Mouse (Mus musculus) cortical plate, adult 2 months (tissue): ENCODE data around the gene Dennd4a. TPM values are rescaled to one million over a fixed set of nuclear protein-coding genes. Genes with fewer than 3 reads are reported as not detected.
A peak's percentile ranks its signal among the peaks of the same experiment; 100 is the strongest.

Experiments
- H3K27ac ChIP-seq: fragments of 200-500 bp; 2 replicates; pipeline ENCODE4 v1.5.1; 2012; ENCODE audit warnings: low read length, control low read depth, inconsistent platforms; ENCODE audit not compliant: insufficient read depth
- H3K4me1 ChIP-seq: fragments of 200-500 bp; 2 replicates; pipeline ENCODE4 v1.6.1; 2011; ENCODE audit warnings: low read length; ENCODE audit not compliant: control insufficient read depth, insufficient read depth
- H3K4me3 ChIP-seq: fragments of 200-500 bp; 2 replicates; pipeline ENCODE4 v1.5.1; 2011; ENCODE audit warnings: mild to moderate bottlenecking, low read length, control low read depth; ENCODE audit not compliant: insufficient read depth
- CTCF ChIP-seq: fragments of 200-500 bp; IDR thresholded peaks from 2 replicates; pipeline ENCODE4 v1.5.1; 2011; ENCODE audit warnings: mild to moderate bottlenecking, control low read depth, low read length; ENCODE audit not compliant: insufficient read depth; ENCODE audit errors: extremely low read depth
- POLR2A ChIP-seq: fragments of 200-500 bp; IDR thresholded peaks from 2 replicates; pipeline ENCODE4 v1.6.1; 2011; ENCODE audit warnings: mild to moderate bottlenecking, low read length, control low read depth; ENCODE audit not compliant: insufficient read depth; ENCODE audit errors: extremely low read depth
- polyA plus RNA-seq: library from polyadenylated mRNA; depleted of rRNA; stranded (reverse); fragments of >200 nt; gene quantifications from 2 replicates; pipeline ENCODE4 v1.2.3, GENCODE M21; 2012; rRNA removed

The Dennd4a gene
- polyA plus RNA-seq, 1 experiment, result 41.8 TPM

GRCm38 (mm10) chr9:64947483-64948095 is 136.4 kb downstream of the Dennd4a start:
- H3K4me3 ChIP-seq, result no peak overlapping the region
- no peak for TF ChIP-seq CTCF
- TF ChIP-seq POLR2A, result no peak
- no peaks in the 10 kb centered on the region; the same call in 1 of the 2 replicates for H3K4me1 ChIP-seq
- H3K27ac ChIP-seq, result no peak overlapping the region

GRCm38 (mm10) chr9:64951161-64951657 is 140.1 kb downstream of the Dennd4a start, which contains the start of gene Slc24a1:
Slc24a1 (minus strand) TSS chr9:64951607.
- Histone ChIP-seq H3K4me1 (no peaks in the 10 kb centered on the region; the same call in 1 of the 2 replicates), H3K4me3 (no peak within 1 kb of the TSS), H3K27ac (no peak within 1 kb of the TSS)
- TF ChIP-seq POLR2A, result no peak
- TF ChIP-seq CTCF, result no peak

- no peaks in the 10 kb centered on the region; the same call in 1 of the 2 replicates for H3K4me1 ChIP-seq
- H3K4me3 ChIP-seq, result no peak overlapping the region
- no peak overlapping the region for H3K27ac ChIP-seq
- TF ChIP-seq CTCF, result no peak
- TF ChIP-seq POLR2A, result no peak
These were observed 140.9 kb downstream of the Dennd4a start for GRCm38 (mm10) chr9:64952055-64952454.

GRCm38 (mm10) chr9:64953190-64953589 is 142.1 kb downstream of the Dennd4a start:
- no peaks in the 10 kb centered on the region; the same call in 1 of the 2 replicates for H3K4me1 ChIP-seq
- no peak overlapping the region for H3K4me3 ChIP-seq
- TF ChIP-seq POLR2A (no peak), CTCF (no peak)
- H3K27ac ChIP-seq, result no peak overlapping the region

- no peak for TF ChIP-seq POLR2A
- no peak for TF ChIP-seq CTCF
- H3K27ac ChIP-seq, result no peak overlapping the region
- no peaks in the 10 kb centered on the region; the same call in 1 of the 2 replicates for H3K4me1 ChIP-seq
- no peak overlapping the region for H3K4me3 ChIP-seq
These were observed 145.2 kb downstream of the Dennd4a start for GRCm38 (mm10) chr9:64956337-64956736.

GRCm38 (mm10) chr9:64957276-64957675 is 146.1 kb downstream of the Dennd4a start:
- H3K4me3 ChIP-seq, result no peak overlapping the region
- TF ChIP-seq POLR2A (no peak), CTCF (no peak)
- H3K4me1 ChIP-seq, result no peaks in the 10 kb centered on the region; the same call in none of the 2 replicates
- no peak overlapping the region for H3K27ac ChIP-seq

- TF ChIP-seq POLR2A, result peak; percentile 90
- peak; percentile 59 for TF ChIP-seq CTCF
- Histone ChIP-seq H3K4me3 (peak within 1 kb of the TSS; percentile 55), H3K4me1 (no peaks in the 10 kb centered on the region; the same call in none of the 2 replicates), H3K27ac (peak within 1 kb of the TSS; percentile 77; the same call in 1 of the 2 replicates)
These were observed 149.2 kb downstream of the Dennd4a start, which contains the start of gene Ints14 for GRCm38 (mm10) chr9:64960117-64960977. Ints14 (plus strand) TSS chr9:64960905.

GRCm38 (mm10) chr9:64960978-64961320 is 149.8 kb downstream of the Dennd4a start:
- TF ChIP-seq POLR2A, result no peak
- peak overlapping the region; percentile 77; the same call in 1 of the 2 replicates for H3K27ac ChIP-seq
- peak overlapping the region; percentile 55 for H3K4me3 ChIP-seq
- no peaks in the 10 kb centered on the region; the same call in none of the 2 replicates for H3K4me1 ChIP-seq

Other genes starting within 250 kb of the Dennd4a start
- gene Rab11a, start 73.6 kb upstream of the Dennd4a start, polyA plus RNA-seq, result 221 and 230 TPM in 2 replicates
- 0.04 and 0.06 TPM in 2 replicates for gene Slc24a1, start 140.3 kb downstream of the Dennd4a start, polyA plus RNA-seq
- gene Ints14, start 149.6 kb downstream of the Dennd4a start, polyA plus RNA-seq, result 18.6 and 19.1 TPM in 2 replicates
- 138 and 142 TPM in 2 replicates for gene Hacd3, start 210.4 kb downstream of the Dennd4a start, polyA plus RNA-seq
- gene Dpp8, start 221.1 kb downstream of the Dennd4a start, polyA plus RNA-seq, result 83.7 TPM in 2 replicates